Mouse (Mus musculus) stomach, postnatal 0 days (tissue): ENCODE measurements around the gene Tlnrd1.

Experiments
- CTCF ChIP-seq: IDR thresholded peaks from 2 replicates; pipeline ENCODE4 v1.5.1; 2016; ENCODE audit warnings: antibody characterized with exemption, low read depth, mild to moderate bottlenecking, moderate library complexity
- EP300 ChIP-seq: optimal IDR thresholded peaks from 2 replicates; pipeline ENCODE3; 2016; ENCODE audit warnings: antibody characterized with exemption

DNA sequence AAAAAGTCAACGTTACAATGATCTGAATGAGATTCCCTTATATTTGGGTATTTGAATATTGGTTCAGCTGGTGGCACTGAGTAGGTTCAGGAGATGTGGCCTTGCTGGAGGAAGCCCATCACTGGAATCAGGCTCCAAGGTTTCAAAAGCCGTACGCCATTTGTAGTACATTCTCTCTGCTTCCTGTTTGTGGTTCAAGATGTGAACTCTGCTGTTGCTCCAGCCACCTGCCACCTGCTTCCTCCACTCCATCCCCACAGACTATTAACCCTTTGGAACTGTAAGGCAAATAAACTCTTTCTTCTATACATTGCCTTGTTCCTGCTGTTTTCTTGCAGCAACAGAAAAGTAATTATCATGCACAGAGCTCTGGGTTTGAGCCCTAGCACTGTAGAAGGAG, 27.8 kb upstream of the Tlnrd1 start:
- TF ChIP-seq EP300 (no peak), CTCF (no peak)
